Mouse (Mus musculus): Measurements from ENCODE around the gene Eps8l2.

GRCm38 (mm10) chr7:141314416-141314815 is 24.3 kb upstream of the Eps8l2 start:
- no peak for TF ChIP-seq GATA1 (IDR thresholded peaks at IDR 0.05; ENCODE audit: low read length)
- TF ChIP-seq TAL1 (IDR thresholded peaks at IDR 0.05; ENCODE audit: low read length) = no peak

All from erythroblast, embryonic 14.5 days (primary cell).